Comparison of ENCODE assay signal across 7 mouse cellular contexts in genomic region chr11:107511954-107512353, GRCm38 (mm10). TPM values are rescaled to one million over a fixed set of nuclear protein-coding genes. Genes with fewer than 3 reads are reported as not detected.
DNase-seq lines count a peak whose midpoint lies in the region; ATAC-seq and TF ChIP-seq lines count a peak whose summit lies in the region.
"Not testable (repeated sequence)": the region's sequence is repeated elsewhere in the genome, so short reads cannot be mapped to it uniquely, and the experiment has no call there.

No protein-coding gene starts in this region.

- not testable (repeated sequence) for H3K4me1 ChIP-seq in hindbrain, postnatal 0 days (ENCODE audit: insufficient read depth, low read length)

- H3K9me3 ChIP-seq in hindbrain, postnatal 0 days (ENCODE audit: low read length): not testable (repeated sequence)

- H3K27ac ChIP-seq in hindbrain, postnatal 0 days: not testable (repeated sequence)

- not testable (repeated sequence) for H3K9ac ChIP-seq in hindbrain, postnatal 0 days (replicated peaks; ENCODE audit: low read length)

- H3K36me3 ChIP-seq in hindbrain, postnatal 0 days (ENCODE audit: insufficient read depth, low read length): not testable (repeated sequence)

- peak; percentile 69 for DNase-seq in T-cell, adult 2 months (ENCODE audit: low spot score)
- DNase-seq in cerebellum, adult 9-10 months: peak; percentile 60
- peak; percentile 17 to 40 for DNase-seq in frontal cortex, postnatal 14 days (ENCODE audit: low spot score in 2 of 2)
- peak; percentile 86 for DNase-seq in hindbrain, postnatal 0 days (ENCODE audit: low spot score)
- peak; percentile 22 to 49 for DNase-seq in layer of hippocampus, postnatal 36 days
- DNase-seq in right cerebral cortex, postnatal 4 days: peak; percentile 82

- WGBS in hindbrain, postnatal 0 days: 53% methylated on average over 5 of the region's 5 CpGs

- not testable (repeated sequence) for ATAC-seq in hindbrain, postnatal 0 days
- ATAC-seq in megakaryocyte progenitor cell, adult 5-6 weeks (replicated peaks; ENCODE audit: poor library complexity): peak; percentile 75

- peak; percentile 90 for TF ChIP-seq CTCF in hindbrain, postnatal 0 days (IDR thresholded peaks at IDR 0.05; ENCODE audit: low read depth)

- H3K4me2 ChIP-seq in hindbrain, postnatal 0 days (ENCODE audit: low read depth, low read length): not testable (repeated sequence)

- not testable (repeated sequence) for H3K27me3 ChIP-seq in hindbrain, postnatal 0 days (ENCODE audit: insufficient read depth, low read length)

- not testable (repeated sequence) for H3K4me3 ChIP-seq in hindbrain, postnatal 0 days (ENCODE audit: low read length)

RNA-seq across cellular contexts. Expression of gene Psmd12, which starts 32.7 kb away (rescaled TPM):
- total RNA-seq in hindbrain, postnatal 0 days (2014; rRNA removed): 26.9 and 27.2 TPM in 2 replicates
- polyA plus RNA-seq in hindbrain, postnatal 0 days (2015; fragmentation: Nextera tagmentation; extraction: Ambion mirVana): 149 and 153 TPM in 2 replicates
- 10 to 100 TPM; 67.9 to 70.2 TPM for total RNA-seq in layer of hippocampus, postnatal 36 days (2021)
- total RNA-seq in megakaryocyte progenitor cell, adult 5-6 weeks (2015): 84.3 and 95.9 TPM in 2 replicates
- 133 and 162 TPM in 2 replicates for total RNA-seq in megakaryocyte progenitor cell, adult 5-6 weeks (2017)

RNA-seq across cellular contexts. Expression of gene Helz, which starts 35.8 kb away (rescaled TPM):
- 12.8 and 18.3 TPM in 2 replicates for total RNA-seq in hindbrain, postnatal 0 days (2014; rRNA removed)
- polyA plus RNA-seq in hindbrain, postnatal 0 days (2015; fragmentation: Nextera tagmentation; extraction: Ambion mirVana): 8.4 and 9.3 TPM in 2 replicates
- 10 to 100 TPM; 41.4 to 52.6 TPM for total RNA-seq in layer of hippocampus, postnatal 36 days (2021)
- total RNA-seq in megakaryocyte progenitor cell, adult 5-6 weeks (2015): 25.4 and 27.1 TPM in 2 replicates
- 17.6 and 27.3 TPM in 2 replicates for total RNA-seq in megakaryocyte progenitor cell, adult 5-6 weeks (2017)

RNA-seq across cellular contexts. Expression of gene Pitpnc1, which starts 41.5 kb away (rescaled TPM):
- 41.0 and 42.2 TPM in 2 replicates for total RNA-seq in hindbrain, postnatal 0 days (2014; rRNA removed)
- polyA plus RNA-seq in hindbrain, postnatal 0 days (2015; fragmentation: Nextera tagmentation; extraction: Ambion mirVana): 43.6 and 44.8 TPM in 2 replicates
- 10 to 100 TPM; 48.9 to 53.6 TPM for total RNA-seq in layer of hippocampus, postnatal 36 days (2021)
- total RNA-seq in megakaryocyte progenitor cell, adult 5-6 weeks (2015): 26.3 and 33.4 TPM in 2 replicates
- total RNA-seq in megakaryocyte progenitor cell, adult 5-6 weeks (2017): 10.0 and 20.8 TPM in 2 replicates

Comparison
In these comparisons a context has a peak if more than half of its experiments do, and no peak if none do; other contexts are left out.
1. DNase-seq: peak in every context shown above with its lines; median percentile 86 in hindbrain, postnatal 0 days; 82 in right cerebral cortex, postnatal 4 days; 69 in T-cell, adult 2 months; 60 in cerebellum, adult 9-10 months; 36 in layer of hippocampus, postnatal 36 days; 28 in frontal cortex, postnatal 14 days.